7 mouse cellular contexts compared by ENCODE assay signal in genomic region chr8:80830724-80831566, GRCm38 (mm10). TPM values are rescaled to one million over a fixed set of nuclear protein-coding genes. Genes with fewer than 3 reads are reported as not detected.
DNase-seq lines count a peak whose midpoint lies in the region; ATAC-seq and TF ChIP-seq lines count a peak whose summit lies in the region.

No protein-coding gene starts in this region.

- no peak for TF ChIP-seq POLR2A in lung, adult 2 months (IDR thresholded peaks at IDR 0.05; ENCODE audit: borderline replicate concordance, extremely low read depth, low read depth, low read length)

- no peak for TF ChIP-seq CTCF in lung, adult 2 months (IDR thresholded peaks at IDR 0.05; ENCODE audit: insufficient read depth, low read length)

- H3K9me3 ChIP-seq in lung, embryonic 16.5 days (ENCODE audit: control insufficient read depth, low read length) = no peaks in the 10 kb centered on the region
- H3K9me3 ChIP-seq in embryonic facial prominence, embryonic 15.5 days (replicated peaks) = no peaks in the 10 kb centered on the region
- no peaks in the 10 kb centered on the region for H3K9me3 ChIP-seq in intestine, embryonic 15.5 days
- H3K9me3 ChIP-seq in stomach, embryonic 15.5 days = no peaks in the 10 kb centered on the region

- H3K27ac ChIP-seq in lung, embryonic 16.5 days (ENCODE audit: low read length) = peak overlapping the region; percentile 10; the same call in 1 of the 2 replicates
- H3K27ac ChIP-seq in embryonic facial prominence, embryonic 15.5 days (replicated peaks) = peak overlapping the region; percentile 51; the same call in 1 of the 2 replicates
- H3K27ac ChIP-seq in intestine, embryonic 15.5 days = peak overlapping the region; percentile 54
- H3K27ac ChIP-seq in stomach, embryonic 15.5 days = peak overlapping the region; percentile 49

- ATAC-seq in lung, embryonic 16.5 days (ENCODE audit: low read depth) = peak; percentile 61
- no peak for ATAC-seq in embryonic facial prominence, embryonic 15.5 days (ENCODE audit: insufficient number of reproducible peaks, low FRiP score, low TSS enrichment, low read depth)
- peak; percentile 70 for ATAC-seq in intestine, embryonic 15.5 days
- peak; percentile 63 for ATAC-seq in stomach, embryonic 15.5 days (ENCODE audit: insufficient read depth, low FRiP score, low read depth)
- ATAC-seq in inflammation-experienced regulatory T-cells, adult 6 months = no peak

- no peak overlapping the region for H3K9ac ChIP-seq in lung, embryonic 16.5 days (ENCODE audit: low read length)
- no peak overlapping the region for H3K9ac ChIP-seq in embryonic facial prominence, embryonic 15.5 days
- no peak overlapping the region for H3K9ac ChIP-seq in intestine, embryonic 15.5 days
- H3K9ac ChIP-seq in stomach, embryonic 15.5 days = no peak overlapping the region

- H3K4me1 ChIP-seq in lung, embryonic 16.5 days (replicated peaks; ENCODE audit: control insufficient read depth, insufficient read depth, low read length) = peaks cover 33% of the 10 kb centered on the region
- H3K4me1 ChIP-seq in lung, adult 2 months (ENCODE audit: control insufficient read depth, insufficient read depth, low read length) = peaks cover 14% of the 10 kb centered on the region
- peaks cover 56% of the 10 kb centered on the region for H3K4me1 ChIP-seq in embryonic facial prominence, embryonic 15.5 days
- peaks cover 21% of the 10 kb centered on the region for H3K4me1 ChIP-seq in intestine, embryonic 15.5 days (replicated peaks)
- H3K4me1 ChIP-seq in stomach, embryonic 15.5 days = peaks cover 12% of the 10 kb centered on the region

- no peak overlapping the region for H3K4me2 ChIP-seq in lung, embryonic 16.5 days (ENCODE audit: low read depth, low read length)
- no peak overlapping the region for H3K4me2 ChIP-seq in embryonic facial prominence, embryonic 15.5 days (replicated peaks)
- no peak overlapping the region for H3K4me2 ChIP-seq in intestine, embryonic 15.5 days (replicated peaks)
- no peak overlapping the region for H3K4me2 ChIP-seq in stomach, embryonic 15.5 days

- no peaks in the 10 kb centered on the region for H3K36me3 ChIP-seq in lung, embryonic 16.5 days (ENCODE audit: control insufficient read depth, insufficient read depth, low read length)
- no peaks in the 10 kb centered on the region for H3K36me3 ChIP-seq in embryonic facial prominence, embryonic 15.5 days
- H3K36me3 ChIP-seq in intestine, embryonic 15.5 days = no peaks in the 10 kb centered on the region
- no peaks in the 10 kb centered on the region for H3K36me3 ChIP-seq in stomach, embryonic 15.5 days

- H3K27me3 ChIP-seq in lung, embryonic 16.5 days (ENCODE audit: control insufficient read depth, insufficient read depth, low read depth, low read length) = no peaks in the 10 kb centered on the region
- no peaks in the 10 kb centered on the region for H3K27me3 ChIP-seq in embryonic facial prominence, embryonic 15.5 days
- H3K27me3 ChIP-seq in intestine, embryonic 15.5 days (replicated peaks) = no peaks in the 10 kb centered on the region
- H3K27me3 ChIP-seq in stomach, embryonic 15.5 days (replicated peaks) = no peaks in the 10 kb centered on the region

- no peak for DNase-seq in lung, adult 2 months
- no peak for DNase-seq in layer of hippocampus, adult 18-20 months (ENCODE audit: low spot score in 2 of 2)

- no peak overlapping the region for H3K4me3 ChIP-seq in lung, embryonic 16.5 days (ENCODE audit: low read length)
- no peak overlapping the region for H3K4me3 ChIP-seq in lung, adult 2 months (replicated peaks; ENCODE audit: extremely low read depth, low read depth, low read length)
- no peak overlapping the region for H3K4me3 ChIP-seq in embryonic facial prominence, embryonic 15.5 days (replicated peaks)
- H3K4me3 ChIP-seq in intestine, embryonic 15.5 days (replicated peaks) = no peak overlapping the region
- no peak overlapping the region for H3K4me3 ChIP-seq in stomach, embryonic 15.5 days (replicated peaks)

- WGBS in lung, embryonic 16.5 days = 38% methylated on average over 11 of the region's 11 CpGs
- WGBS in lung, adult 2 months = 44% methylated on average over 11 of the region's 11 CpGs
- 68% methylated on average over 11 of the region's 11 CpGs for WGBS in embryonic facial prominence, embryonic 15.5 days
- WGBS in intestine, embryonic 15.5 days = 43% methylated on average over 11 of the region's 11 CpGs
- 37% methylated on average over 11 of the region's 11 CpGs for WGBS in stomach, embryonic 15.5 days

RNA-seq across cellular contexts. Expression of gene Gab1, which starts 49.4 kb away (rescaled TPM):
- 21.5 and 22.4 TPM in 2 replicates for polyA plus RNA-seq in lung, embryonic 16.5 days (2015; fragmentation: Nextera tagmentation; extraction: Ambion mirVana)
- polyA plus RNA-seq in lung, adult 2 months (2012; rRNA removed) = 36.2 and 49.5 TPM in 2 replicates
- polyA plus RNA-seq in embryonic facial prominence, embryonic 15.5 days (2015; fragmentation: Nextera tagmentation; extraction: Ambion mirVana) = 22.7 and 24.8 TPM in 2 replicates
- 13.5 and 14.3 TPM in 2 replicates for polyA plus RNA-seq in intestine, embryonic 15.5 days (2015; fragmentation: Nextera tagmentation; extraction: Ambion mirVana)
- 15.5 and 16.8 TPM in 2 replicates for polyA plus RNA-seq in stomach, embryonic 15.5 days (2015; fragmentation: Nextera tagmentation; extraction: Ambion mirVana)
- polyA plus RNA-seq in inflammation-experienced regulatory T-cells, adult 6 months (2017; shearing (Covaris generic)) = not detected
- 10 to 100 TPM; 17.2 to 21.1 TPM for total RNA-seq in layer of hippocampus, adult 18-20 months (2021)

Comparison
In these comparisons a context has a peak if more than half of its experiments do, and no peak if none do; other contexts are left out.
1. ATAC-seq: peak in lung, embryonic 16.5 days (single experiment), intestine, embryonic 15.5 days (single experiment) and stomach, embryonic 15.5 days (single experiment); none in embryonic facial prominence, embryonic 15.5 days (single experiment) and inflammation-experienced regulatory T-cells, adult 6 months (single experiment).
2. RNA of gene Gab1, which starts 49.4 kb away (polyA plus RNA-seq): 36.2 to 49.5 TPM in lung, adult 2 months, 22.7 to 24.8 TPM in embryonic facial prominence, embryonic 15.5 days, 21.5 to 22.4 TPM in lung, embryonic 16.5 days, 15.5 to 16.8 TPM in stomach, embryonic 15.5 days and 13.5 to 14.3 TPM in intestine, embryonic 15.5 days; not detected in inflammation-experienced regulatory T-cells, adult 6 months; every median in the first group is over 10 times any median in the second.
3. Peak in every context shown above with its lines, with median percentiles within 50 percentile points of each other: H3K27ac ChIP-seq.